Mouse (Mus musculus): ENCODE measurements around the gene Fosl1.
"Not testable (repeated sequence)": the region's sequence is repeated elsewhere in the genome, so short reads cannot be mapped to it uniquely, and the experiment has no call there.

Fosl1 gene

GRCm38 (mm10) chr19:5447515-5448353, at the start of gene Fosl1:
Gene Fosl1 (plus strand): TSS chr19:5447547.
- peak; percentile 68 for DNase-seq

- not testable (repeated sequence) for DNase-seq
Observed at GRCm38 (mm10) chr19:5401073-5401472, 46.3 kb upstream of the Fosl1 start.

- no peak for DNase-seq
Observed at GRCm38 (mm10) chr19:5402293-5402692, 45.1 kb upstream of the Fosl1 start, which contains the start of gene Tsga10ip. Gene Tsga10ip (minus strand): TSS chr19:5402526.

- DNase-seq, result no peak
Observed at GRCm38 (mm10) chr19:5405924-5406323, 41.4 kb upstream of the Fosl1 start.

- not testable (repeated sequence) for DNase-seq
Observed at GRCm38 (mm10) chr19:5406531-5407126, 40.7 kb upstream of the Fosl1 start.

- no peak for DNase-seq
Observed at GRCm38 (mm10) chr19:5407133-5407532, 40.2 kb upstream of the Fosl1 start.

GRCm38 (mm10) chr19:5408057-5409001, 39.0 kb upstream of the Fosl1 start:
- no peak for DNase-seq

- DNase-seq, result no peak
Observed at GRCm38 (mm10) chr19:5409068-5409467, 38.3 kb upstream of the Fosl1 start.

GRCm38 (mm10) chr19:5410641-5411040, 36.7 kb upstream of the Fosl1 start:
- no peak for DNase-seq

- DNase-seq, result no peak
Observed at GRCm38 (mm10) chr19:5411961-5412360, 35.4 kb upstream of the Fosl1 start.

- DNase-seq, result no peak
Observed at GRCm38 (mm10) chr19:5413840-5414239, 33.5 kb upstream of the Fosl1 start.

GRCm38 (mm10) chr19:5414534-5414957, 32.8 kb upstream of the Fosl1 start:
- no peak for DNase-seq

GRCm38 (mm10) chr19:5418750-5419466, 28.4 kb upstream of the Fosl1 start:
- no peak for DNase-seq

- no peak for DNase-seq
Observed at GRCm38 (mm10) chr19:5419630-5420029, 27.7 kb upstream of the Fosl1 start.

GRCm38 (mm10) chr19:5420579-5420978, 26.8 kb upstream of the Fosl1 start:
- no peak for DNase-seq

GRCm38 (mm10) chr19:5421784-5422183, 25.6 kb upstream of the Fosl1 start:
- no peak for DNase-seq

GRCm38 (mm10) chr19:5422267-5422666, 25.1 kb upstream of the Fosl1 start:
- DNase-seq, result no peak

- DNase-seq, result no peak
Observed at GRCm38 (mm10) chr19:5422895-5423443, 24.4 kb upstream of the Fosl1 start.

- no peak for DNase-seq
Observed at GRCm38 (mm10) chr19:5423561-5423960, 23.8 kb upstream of the Fosl1 start.

GRCm38 (mm10) chr19:5424092-5424781, 23.1 kb upstream of the Fosl1 start:
- peak; percentile 73 for DNase-seq

Measured in right cerebral cortex, postnatal 4 days (tissue).